Mouse (Mus musculus) limb, embryonic 14.5 days (tissue): ENCODE data around the gene Rtf2. TPM values are rescaled to one million over a fixed set of nuclear protein-coding genes. Genes with fewer than 3 reads are reported as not detected.

Source experiments
- ATAC-seq: fragments of 200-750 bp; cut with Nextera tagmentation; 2 replicates; pipeline ENCODE4 v1.8.0; 2017; ENCODE audit warnings: low read depth, moderate number of reproducible peaks, moderate TSS enrichment; ENCODE audit not compliant: low FRiP score
- DNase-seq: peaks from one replicate; pipeline ENCODE4 v3.0.0-alpha.2; 2015; ENCODE audit warnings: low spot score
- H3K27ac ChIP-seq: fragments of 300-500 bp; sonication (generic); replicated peaks from 2 replicates; pipeline ENCODE4 v1.5.1; 2014; ENCODE audit warnings: low read depth, mild to moderate bottlenecking, low read length, moderate library complexity, mixed read lengths
- H3K27me3 ChIP-seq: fragments of 300-500 bp; sonication (generic); 2 replicates; pipeline ENCODE4 v1.6.1; 2014; ENCODE audit warnings: low read length, mixed read lengths; ENCODE audit not compliant: control insufficient read depth, insufficient read depth
- H3K36me3 ChIP-seq: fragments of 300-500 bp; sonication (generic); 2 replicates; pipeline ENCODE4 v1.6.1; 2014; ENCODE audit warnings: mild to moderate bottlenecking, low read length, moderate library complexity, mixed read lengths; ENCODE audit not compliant: control insufficient read depth, insufficient read depth
- H3K4me1 ChIP-seq: fragments of 300-500 bp; sonication (generic); 2 replicates; pipeline ENCODE4 v1.6.1; 2014; ENCODE audit warnings: antibody characterized with exemption, low read length, mixed read lengths; ENCODE audit not compliant: control insufficient read depth, insufficient read depth
- H3K4me2 ChIP-seq: fragments of 300-500 bp; sonication (generic); replicated peaks from 2 replicates; pipeline ENCODE4 v1.6.1; 2014; ENCODE audit warnings: low read depth, mild to moderate bottlenecking, low read length, moderate library complexity; ENCODE audit not compliant: severe bottlenecking
- H3K4me3 ChIP-seq: fragments of 300-500 bp; sonication (generic); replicated peaks from 2 replicates; pipeline ENCODE4 v1.5.1; 2014; ENCODE audit warnings: low read length
- H3K9ac ChIP-seq: fragments of 300-500 bp; sonication (generic); 2 replicates; pipeline ENCODE4 v1.6.1; 2014; ENCODE audit warnings: mild to moderate bottlenecking, low read depth, low read length, moderate library complexity; ENCODE audit not compliant: severe bottlenecking
- H3K9me3 ChIP-seq: fragments of 300-500 bp; sonication (generic); 2 replicates; pipeline ENCODE4 v1.6.1; 2016; ENCODE audit warnings: low read length; ENCODE audit not compliant: control insufficient read depth
- POLR2A ChIP-seq: fragments of 200-500 bp; IDR thresholded peaks from 2 replicates; pipeline ENCODE4 v1.8.0; 2012; ENCODE audit warnings: inconsistent platforms, mild to moderate bottlenecking, moderate library complexity, borderline replicate concordance; ENCODE audit not compliant: insufficient read depth, insufficient read length; ENCODE audit errors: extremely low read depth
- WGBS: fragments of 180-500 bp; shearing (Covaris S2); extraction: QIAGEN DNeasy Blood & Tissue Kit; methylation state at CpG from one replicate; pipeline ENCODE4 v1.1.7; 2014; 5-methylcytosine and 5-hydroxymethylcytosine counted together
- polyA plus RNA-seq, 2 experiments: library from polyadenylated mRNA; depleted of rRNA in 1 of 2; stranded (reverse) in 1 of 2; unstranded in 1 of 2; fragments of >200 nt; fragmentation: Nextera tagmentation in 1 of 2; extraction: Ambion mirVana in 1 of 2; gene quantifications; 2 replicates each; pipeline versions ENCODE4 v1.2.1 to v1.2.3; 2012 to 2014

Gene Rtf2
- polyA plus RNA-seq, 2 experiments, result 45.9 to 69.9 TPM

GRCm38 (mm10) chr2:172462813-172463212, 22.5 kb downstream of the Rtf2 start:
- no peak overlapping the region for H3K9ac ChIP-seq
- 81% methylated on average over 4 of the region's 4 CpGs for WGBS
- no peak for ATAC-seq
- DNase-seq, result no peak
- TF ChIP-seq POLR2A, result no peak
- H3K9me3 ChIP-seq, result no peaks in the 10 kb centered on the region
- no peak overlapping the region for H3K4me3 ChIP-seq
- H3K27ac ChIP-seq, result no peak overlapping the region
- no peak overlapping the region for H3K4me2 ChIP-seq
- H3K4me1 ChIP-seq, result no peaks in the 10 kb centered on the region
- no peaks in the 10 kb centered on the region for H3K27me3 ChIP-seq
- peaks cover 64% of the 10 kb centered on the region for H3K36me3 ChIP-seq

- DNase-seq, result no peak
- Histone ChIP-seq H3K4me2 (no peak overlapping the region), H3K4me3 (no peak overlapping the region), H3K9me3 (no peaks in the 10 kb centered on the region), H3K27me3 (no peaks in the 10 kb centered on the region), H3K27ac (no peak overlapping the region), H3K36me3 (peaks cover 78% of the 10 kb centered on the region), H3K9ac (no peak overlapping the region), H3K4me1 (no peaks in the 10 kb centered on the region)
- TF ChIP-seq POLR2A, result no peak
- WGBS, result 92% methylated on average over 11 of the region's 11 CpGs
- ATAC-seq, result no peak
Observed at GRCm38 (mm10) chr2:172466427-172467132, 26.2 kb downstream of the Rtf2 start.

- H3K9ac ChIP-seq, result no peak overlapping the region
- no peak overlapping the region for H3K4me2 ChIP-seq
- no peak for TF ChIP-seq POLR2A
- H3K4me1 ChIP-seq, result no peaks in the 10 kb centered on the region
- DNase-seq, result no peak
- no peak overlapping the region for H3K27ac ChIP-seq
- ATAC-seq, result no peak
- no peak overlapping the region for H3K4me3 ChIP-seq
- WGBS, result 93% methylated on average over 5 of the region's 5 CpGs
- no peaks in the 10 kb centered on the region for H3K27me3 ChIP-seq
- no peaks in the 10 kb centered on the region for H3K9me3 ChIP-seq
- peaks cover 77% of the 10 kb centered on the region for H3K36me3 ChIP-seq
Observed at GRCm38 (mm10) chr2:172467206-172467605, 26.9 kb downstream of the Rtf2 start.

- Histone ChIP-seq H3K9ac (no peak overlapping the region), H3K27ac (no peak overlapping the region), H3K4me3 (no peak overlapping the region), H3K9me3 (no peaks in the 10 kb centered on the region), H3K27me3 (no peaks in the 10 kb centered on the region), H3K4me1 (peaks cover 2% of the 10 kb centered on the region; the same call in 1 of the 2 replicates), H3K4me2 (no peak overlapping the region), H3K36me3 (peaks cover 66% of the 10 kb centered on the region)
- ATAC-seq, result no peak
- 87% methylated on average over 11 of the region's 11 CpGs for WGBS
- DNase-seq, result peak; percentile 30
- no peak for TF ChIP-seq POLR2A
Observed at GRCm38 (mm10) chr2:172468346-172468819, 28.0 kb downstream of the Rtf2 start.

GRCm38 (mm10) chr2:172472318-172472717, 32.0 kb downstream of the Rtf2 start, which contains the start of gene Fam209:
Gene Fam209 (plus strand): TSS chr2:172472520.
- no peak within 1 kb of the TSS; the same call in 1 of the 2 replicates for H3K27ac ChIP-seq
- H3K9ac ChIP-seq, result no peak within 1 kb of the TSS
- H3K4me1 ChIP-seq, result peaks cover 4% of the 10 kb centered on the region; the same call in 1 of the 2 replicates
- H3K4me3 ChIP-seq, result no peak within 1 kb of the TSS
- DNase-seq (no peak), ATAC-seq (no peak)
- no peaks in the 10 kb centered on the region for H3K9me3 ChIP-seq
- peaks cover 28% of the 10 kb centered on the region for H3K36me3 ChIP-seq
- H3K27me3 ChIP-seq, result no peaks in the 10 kb centered on the region
- no peak for TF ChIP-seq POLR2A
- 83% methylated on average over 11 of the region's 11 CpGs for WGBS
- no peak within 1 kb of the TSS for H3K4me2 ChIP-seq

- Histone ChIP-seq H3K4me1 (peaks cover 4% of the 10 kb centered on the region; the same call in 1 of the 2 replicates), H3K27ac (no peak overlapping the region; the same call in 1 of the 2 replicates), H3K9me3 (no peaks in the 10 kb centered on the region), H3K9ac (no peak overlapping the region), H3K4me3 (no peak overlapping the region), H3K36me3 (peaks cover 16% of the 10 kb centered on the region), H3K27me3 (no peaks in the 10 kb centered on the region), H3K4me2 (no peak overlapping the region)
- TF ChIP-seq POLR2A, result no peak
- ATAC-seq (0 out of 2 replicates have a peak, but pooled peaks have one; percentile 20), DNase-seq (peak; percentile 49)
- WGBS, result 39% methylated on average over 8 of the region's 8 CpGs
Observed at GRCm38 (mm10) chr2:172473591-172473990, 33.2 kb downstream of the Rtf2 start.
